ENCODE assay signal across 11 mouse cellular contexts in genomic region chr12:99052599-99052998, GRCm38 (mm10).
A peak's percentile ranks its signal among the peaks of the same experiment; 100 is the strongest.
DNase-seq lines count a peak whose midpoint lies in the region.
"Had no signal": no experiment of that assay in that cellular context is flagged by ENCODE, and none has a peak within 500 bp of the region (broad histone marks: within the 10 kb centered on the region; RNA-seq: fewer than 3 reads in every experiment).

No protein-coding gene starts in this region.

- intact Hi-C loops in left cerebral cortex, postnatal 4 days (cut with DNase I): no loop called here
- intact Hi-C loops in left cerebral cortex, postnatal 36 days (cut with DNase I): no loop called here
- intact Hi-C loops in heart, postnatal 36 days (cut with DNase I): no loop called here

- peak; percentile 56 for DNase-seq in left cerebral cortex, postnatal 4 days
- DNase-seq in left cerebral cortex, postnatal 36 days (ENCODE audit: low spot score in 2 of 2): no peak
- peak; percentile 32 for DNase-seq in adrenal gland, postnatal 10 days
- peak; percentile 76 for DNase-seq in cerebellum, adult 8-10 months
- DNase-seq in kidney, postnatal 36 days: peak; percentile 9 to 30
- no peak for DNase-seq in heart, postnatal 36 days
- DNase-seq in frontal cortex, adult 2 months (ENCODE audit: extremely low spot score in 1 of 2, low spot score in 1 of 2): no peak
- DNase-seq: embryo, embryonic 11 days; heart, postnatal 14 days; lung, adult 2 months; right cerebral cortex, postnatal 25 days had no signal

Comparison
In these comparisons a context has a peak if more than half of its experiments do, and no peak if none do; other contexts are left out.
1. DNase-seq: peak in left cerebral cortex, postnatal 4 days (single experiment), adrenal gland, postnatal 10 days (single experiment), cerebellum, adult 8-10 months (single experiment) and kidney, postnatal 36 days (2 of 2); none in left cerebral cortex, postnatal 36 days (0 of 2), heart, postnatal 36 days (0 of 2) and frontal cortex, adult 2 months (0 of 2).